Mouse (Mus musculus) granulocyte monocyte progenitor cell, adult 5-6 weeks (primary cell): ENCODE measurements around the gene Cdk15. TPM values are rescaled to one million over a fixed set of nuclear protein-coding genes. Genes with fewer than 3 reads are reported as not detected.
A peak's percentile ranks its signal among the peaks of the same experiment; 100 is the strongest.

Experiments
- ATAC-seq: replicated peaks from 2 replicates; pipeline ENCODE4 v1.8.0; 2016; ENCODE audit warnings: mild to moderate bottlenecking, moderate TSS enrichment, inconsistent platforms; ENCODE audit not compliant: poor library complexity, severe bottlenecking
- total RNA-seq, 2 experiments: library from RNA; stranded (forward) in 1 of 2; stranded (reverse) in 1 of 2; fragments of 200-712, 200-1000 nt in 1 of 2; fragments of >200 nt in 1 of 2; fragmentation: Nextera tagmentation in 1 of 2; gene quantifications; 2 replicates each; pipeline ENCODE4 v1.2.3; 2014 to 2017

The Cdk15 gene
- total RNA-seq, 2 experiments from 2014 or later = not detected

GRCm38 (mm10) chr1:59367928-59368648 is 111.4 kb downstream of the Cdk15 start:
- ATAC-seq = peak; percentile 68

- no peak for ATAC-seq
Observed at GRCm38 (mm10) chr1:59368649-59369319, 112.1 kb downstream of the Cdk15 start.

- no peak for ATAC-seq
Observed at GRCm38 (mm10) chr1:59369320-59369685, 112.6 kb downstream of the Cdk15 start.

GRCm38 (mm10) chr1:59370355-59370950 is 113.7 kb downstream of the Cdk15 start:
- no peak for ATAC-seq

GRCm38 (mm10) chr1:59376021-59376548 is 119.4 kb downstream of the Cdk15 start:
- no peak for ATAC-seq

GRCm38 (mm10) chr1:59376557-59376956 is 119.9 kb downstream of the Cdk15 start:
- no peak for ATAC-seq

GRCm38 (mm10) chr1:59377312-59377711 is 120.6 kb downstream of the Cdk15 start:
- peak; percentile 85 for ATAC-seq

- no peak for ATAC-seq
Observed at GRCm38 (mm10) chr1:59380926-59381325, 124.2 kb downstream of the Cdk15 start.

GRCm38 (mm10) chr1:59381483-59381882 is 124.8 kb downstream of the Cdk15 start:
- ATAC-seq = peak; percentile 45

GRCm38 (mm10) chr1:59382516-59382915 is 125.8 kb downstream of the Cdk15 start:
- ATAC-seq = no peak

GRCm38 (mm10) chr1:59383049-59383610 is 126.4 kb downstream of the Cdk15 start:
- peak; percentile 69 for ATAC-seq

GRCm38 (mm10) chr1:59384400-59384799 is 127.7 kb downstream of the Cdk15 start:
- ATAC-seq = no peak

GRCm38 (mm10) chr1:59385641-59386040 is 128.9 kb downstream of the Cdk15 start:
- no peak for ATAC-seq

GRCm38 (mm10) chr1:59387542-59388314 is 131.0 kb downstream of the Cdk15 start:
- no peak for ATAC-seq

- no peak for ATAC-seq
Observed at GRCm38 (mm10) chr1:59389181-59389580, 132.5 kb downstream of the Cdk15 start.

GRCm38 (mm10) chr1:59391736-59392135 is 135.0 kb downstream of the Cdk15 start:
- peak; percentile 50 for ATAC-seq

GRCm38 (mm10) chr1:59394072-59394471 is 137.4 kb downstream of the Cdk15 start:
- no peak for ATAC-seq

GRCm38 (mm10) chr1:59394616-59395015 is 137.9 kb downstream of the Cdk15 start:
- ATAC-seq = no peak

GRCm38 (mm10) chr1:59395992-59396391 is 139.3 kb downstream of the Cdk15 start:
- ATAC-seq = no peak
